Mouse (Mus musculus): ENCODE data around the gene Gm26992. TPM values are rescaled to one million over a fixed set of nuclear protein-coding genes. Genes with fewer than 3 reads are reported as not detected.

Gene Gm26992
- polyA plus RNA-seq, 1 experiment = 0.34 TPM

DNA sequence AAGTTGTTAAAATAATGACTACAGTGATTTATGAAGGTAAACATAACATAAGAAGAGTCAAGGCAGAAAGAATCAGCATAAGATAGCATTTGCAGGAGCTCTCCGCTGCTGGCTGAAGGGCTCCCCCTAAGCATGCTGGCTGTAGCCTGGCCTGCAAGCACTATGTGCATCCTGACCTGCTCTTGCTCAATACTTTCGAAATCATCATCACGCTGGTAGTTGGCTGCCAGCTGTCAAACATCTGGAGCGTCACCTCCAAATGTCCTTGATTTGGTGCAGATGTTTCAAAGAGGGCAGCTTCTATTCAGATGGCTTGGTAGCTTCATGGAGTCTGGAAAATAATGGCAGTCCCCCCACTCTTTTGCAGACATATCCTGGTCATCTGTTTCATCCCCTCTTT is 93.0 kb downstream of the Gm26992 start:
- H3K4me1 ChIP-seq (ENCODE audit: control insufficient read depth, insufficient read depth, low read length) = no peaks in the 10 kb centered on the region
- H3K27ac ChIP-seq (ENCODE audit: insufficient read depth, low read length) = no peak overlapping the region
- WGBS = 75% methylated on average over 4 of the region's 4 CpGs
- no peak overlapping the region for H3K4me3 ChIP-seq (replicated peaks; ENCODE audit: insufficient read depth, low read depth, low read length)
- no peak for TF ChIP-seq CTCF (IDR thresholded peaks at IDR 0.05; ENCODE audit: borderline replicate concordance, insufficient read depth, low read depth, low read length)
- no peak for TF ChIP-seq POLR2A (IDR thresholded peaks at IDR 0.05; ENCODE audit: borderline replicate concordance, insufficient read depth, low read length)
- no peaks in the 10 kb centered on the region for H3K27me3 ChIP-seq (ENCODE audit: control insufficient read depth, insufficient read depth, low read length)
- DNase-seq = no peak

DNA sequence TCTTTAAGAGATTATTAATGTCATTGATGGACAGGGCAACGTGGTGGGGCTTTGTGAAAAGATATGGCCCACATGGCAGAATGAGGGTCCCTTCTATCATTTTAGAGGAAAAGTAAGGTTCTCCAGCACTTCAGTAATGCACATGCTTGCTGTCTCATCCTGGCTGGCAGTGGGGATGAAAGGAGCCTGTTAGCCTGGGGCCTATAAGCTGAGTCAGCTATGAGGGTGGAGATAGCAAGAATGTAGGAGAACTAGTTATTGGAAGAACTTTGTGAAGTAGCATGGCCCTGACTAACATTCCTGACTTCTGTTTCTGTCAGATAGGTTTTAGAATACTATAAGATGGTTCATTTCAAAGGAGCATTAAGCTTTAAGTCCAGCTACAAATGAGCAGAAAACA is 93.5 kb downstream of the Gm26992 start:
- Histone ChIP-seq H3K27me3 (ENCODE audit: control insufficient read depth, insufficient read depth, low read length) (no peaks in the 10 kb centered on the region), H3K4me1 (ENCODE audit: control insufficient read depth, insufficient read depth, low read length) (no peaks in the 10 kb centered on the region), H3K4me3 (replicated peaks; ENCODE audit: insufficient read depth, low read depth, low read length) (no peak overlapping the region), H3K27ac (ENCODE audit: insufficient read depth, low read length) (no peak overlapping the region)
- 86% methylated on average over 1 of the region's 1 CpGs for WGBS
- TF ChIP-seq CTCF (IDR thresholded peaks at IDR 0.05; ENCODE audit: borderline replicate concordance, insufficient read depth, low read depth, low read length) = no peak
- no peak for TF ChIP-seq POLR2A (IDR thresholded peaks at IDR 0.05; ENCODE audit: borderline replicate concordance, insufficient read depth, low read length)
- DNase-seq = no peak

DNA sequence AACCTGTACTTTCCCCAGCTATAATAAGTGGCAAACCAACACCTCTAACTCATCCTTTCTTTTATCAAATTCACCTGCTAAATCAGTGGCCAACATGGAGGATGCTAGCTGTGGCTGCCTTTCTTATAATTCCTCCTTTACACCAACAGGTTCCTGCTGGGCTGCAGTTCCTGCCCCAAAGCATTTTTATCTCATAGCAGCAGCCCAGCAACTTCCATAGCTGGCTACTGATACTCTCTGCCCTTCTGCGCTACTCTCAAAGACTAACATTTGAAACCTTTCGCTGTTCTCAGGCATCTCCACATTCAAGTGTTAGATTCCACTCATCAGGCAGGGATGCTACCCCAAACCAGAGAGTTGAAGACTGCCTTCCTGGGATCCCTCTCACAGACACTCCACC is 97.0 kb downstream of the Gm26992 start:
- H3K4me1 ChIP-seq (ENCODE audit: control insufficient read depth, insufficient read depth, low read length) = no peaks in the 10 kb centered on the region
- no peak overlapping the region for H3K4me3 ChIP-seq (replicated peaks; ENCODE audit: insufficient read depth, low read depth, low read length)
- DNase-seq = no peak
- WGBS = 100% methylated on average over 2 of the region's 2 CpGs
- TF ChIP-seq CTCF (IDR thresholded peaks at IDR 0.05; ENCODE audit: borderline replicate concordance, insufficient read depth, low read depth, low read length) = no peak
- TF ChIP-seq POLR2A (IDR thresholded peaks at IDR 0.05; ENCODE audit: borderline replicate concordance, insufficient read depth, low read length) = no peak
- H3K27me3 ChIP-seq (ENCODE audit: control insufficient read depth, insufficient read depth, low read length) = no peaks in the 10 kb centered on the region
- no peak overlapping the region for H3K27ac ChIP-seq (ENCODE audit: insufficient read depth, low read length)

DNA sequence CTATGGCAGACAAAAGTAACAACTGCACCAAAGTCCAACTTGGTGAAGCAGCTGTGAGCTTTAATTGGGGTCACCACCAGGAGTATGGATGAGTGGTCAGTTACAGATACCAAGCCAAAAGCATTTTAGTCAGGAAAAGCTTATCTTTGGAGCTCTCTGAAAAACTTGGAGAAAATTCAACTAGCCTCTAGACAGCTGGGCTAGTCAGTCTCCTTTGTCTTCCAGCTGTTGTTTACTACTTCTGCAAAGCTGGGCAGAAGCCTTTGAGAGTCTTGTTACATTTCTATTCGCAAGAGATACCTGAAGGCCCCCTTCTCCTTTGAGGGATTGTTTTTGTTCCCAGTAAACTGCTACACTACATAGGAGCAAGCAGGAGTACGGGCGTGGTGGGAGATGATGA is 97.7 kb downstream of the Gm26992 start:
- Histone ChIP-seq H3K4me3 (replicated peaks; ENCODE audit: insufficient read depth, low read depth, low read length) (no peak overlapping the region), H3K4me1 (ENCODE audit: control insufficient read depth, insufficient read depth, low read length) (no peaks in the 10 kb centered on the region), H3K27me3 (ENCODE audit: control insufficient read depth, insufficient read depth, low read length) (no peaks in the 10 kb centered on the region), H3K27ac (ENCODE audit: insufficient read depth, low read length) (no peak overlapping the region)
- TF ChIP-seq CTCF (IDR thresholded peaks at IDR 0.05; ENCODE audit: borderline replicate concordance, insufficient read depth, low read depth, low read length) (no peak), POLR2A (IDR thresholded peaks at IDR 0.05; ENCODE audit: borderline replicate concordance, insufficient read depth, low read length) (no peak)
- no peak for DNase-seq
- WGBS = 85% methylated on average over 3 of the region's 3 CpGs

GRCm38 (mm10) chrX:103521221-103521716 is 99.5 kb downstream of the Gm26992 start:
- Histone ChIP-seq H3K4me3 (replicated peaks; ENCODE audit: insufficient read depth, low read depth, low read length) (no peak overlapping the region), H3K27ac (ENCODE audit: insufficient read depth, low read length) (no peak overlapping the region), H3K4me1 (ENCODE audit: control insufficient read depth, insufficient read depth, low read length) (no peaks in the 10 kb centered on the region), H3K27me3 (ENCODE audit: control insufficient read depth, insufficient read depth, low read length) (no peaks in the 10 kb centered on the region)
- DNase-seq = no peak
- 79% methylated on average over 4 of the region's 4 CpGs for WGBS
- no peak for TF ChIP-seq POLR2A (IDR thresholded peaks at IDR 0.05; ENCODE audit: borderline replicate concordance, insufficient read depth, low read length)
- no peak for TF ChIP-seq CTCF (IDR thresholded peaks at IDR 0.05; ENCODE audit: borderline replicate concordance, insufficient read depth, low read depth, low read length)

DNA sequence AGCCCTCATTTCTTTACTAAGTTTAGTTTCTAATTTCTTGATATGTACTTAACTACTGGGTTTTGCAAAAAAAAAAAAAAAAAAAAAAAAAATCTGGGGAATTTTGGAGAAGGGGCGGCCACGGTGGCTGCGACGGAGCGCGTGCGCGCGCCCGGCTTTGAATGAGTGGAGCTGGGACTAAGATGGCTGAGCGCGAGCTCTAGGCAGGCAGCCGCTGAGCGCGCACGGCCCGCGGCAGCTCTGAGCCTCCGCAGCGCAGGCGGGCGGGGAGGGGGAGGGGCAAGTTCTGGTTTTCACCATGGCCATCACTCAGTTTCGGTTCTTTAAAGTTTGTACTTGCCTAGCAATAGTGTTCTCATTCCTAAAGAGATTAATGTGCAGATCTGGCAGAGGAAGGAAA is 107.4 kb downstream of the Gm26992 start:
- Histone ChIP-seq H3K27me3 (ENCODE audit: control insufficient read depth, insufficient read depth, low read length) (no peaks in the 10 kb centered on the region), H3K4me3 (replicated peaks; ENCODE audit: insufficient read depth, low read depth, low read length) (peak overlapping the region; percentile 64), H3K27ac (ENCODE audit: insufficient read depth, low read length) (no peak overlapping the region; the same call in 1 of the 2 replicates), H3K4me1 (ENCODE audit: control insufficient read depth, insufficient read depth, low read length) (no peaks in the 10 kb centered on the region)
- WGBS = under 1% methylated on average over 23 of the region's 23 CpGs
- DNase-seq = peak; percentile 60 to 69
- TF ChIP-seq CTCF (IDR thresholded peaks at IDR 0.05; ENCODE audit: borderline replicate concordance, insufficient read depth, low read depth, low read length) (no peak), POLR2A (IDR thresholded peaks at IDR 0.05; ENCODE audit: borderline replicate concordance, insufficient read depth, low read length) (no peak)

Other genes starting within 250 kb of the Gm26992 start
- gene Nap1l2, start 235.4 kb upstream of the Gm26992 start, polyA plus RNA-seq (2012; rRNA removed) = 98.9 and 101 TPM in 2 replicates
- not detected in 2 replicates for gene Cdx4, start 100.6 kb upstream of the Gm26992 start, polyA plus RNA-seq (2012; rRNA removed)
- 12.0 and 13.0 TPM in 2 replicates for gene Chic1, start 65.5 kb upstream of the Gm26992 start, polyA plus RNA-seq (2012; rRNA removed)
- gene Tsx, start 7.5 kb upstream of the Gm26992 start, polyA plus RNA-seq (2012; rRNA removed) = 0.38 TPM in 2 replicates
- 0.10 and 0.13 TPM in 2 replicates for gene Zcchc13, start 208.6 kb downstream of the Gm26992 start, polyA plus RNA-seq (2012; rRNA removed)

All from cerebellum, adult 2 months (tissue).